Mouse (Mus musculus) heart, embryonic 15.5 days (tissue): Measurements from ENCODE around the gene Grik4. TPM values are rescaled to one million over a fixed set of nuclear protein-coding genes. Genes with fewer than 3 reads are reported as not detected.

Experiments
- ATAC-seq: fragments of 200-750 bp; cut with Nextera tagmentation; replicated peaks from 2 replicates; pipeline ENCODE4 v1.8.0; 2017; ENCODE audit warnings: low read depth, moderate TSS enrichment; ENCODE audit not compliant: insufficient number of reproducible peaks, insufficient read depth, low FRiP score
- H3K27ac ChIP-seq: fragments of 300-500 bp; sonication (generic); 2 replicates; pipeline ENCODE4 v1.5.1; 2015; ENCODE audit warnings: mild to moderate bottlenecking, inconsistent platforms
- H3K27me3 ChIP-seq: fragments of 300-500 bp; sonication (generic); 2 replicates; pipeline ENCODE4 v1.6.1; 2015; ENCODE audit warnings: inconsistent platforms
- H3K36me3 ChIP-seq: fragments of 300-500 bp; sonication (generic); 2 replicates; pipeline ENCODE4 v1.6.1; 2015; ENCODE audit warnings: mild to moderate bottlenecking, inconsistent platforms
- H3K4me1 ChIP-seq: fragments of 300-500 bp; sonication (generic); replicated peaks from 2 replicates; pipeline ENCODE4 v1.6.1; 2015; ENCODE audit warnings: inconsistent platforms
- H3K4me2 ChIP-seq: fragments of 300-500 bp; sonication (generic); 2 replicates; pipeline ENCODE4 v1.6.1; 2015; ENCODE audit warnings: inconsistent platforms, mild to moderate bottlenecking, moderate library complexity
- H3K4me3 ChIP-seq: fragments of 300-500 bp; sonication (generic); 2 replicates; pipeline ENCODE4 v1.5.1; 2015; ENCODE audit warnings: mild to moderate bottlenecking, inconsistent platforms
- H3K9ac ChIP-seq: fragments of 300-500 bp; sonication (generic); 2 replicates; pipeline ENCODE4 v1.6.1; 2015; ENCODE audit warnings: mild to moderate bottlenecking, inconsistent platforms
- H3K9me3 ChIP-seq: fragments of 300-500 bp; sonication (generic); replicated peaks from 2 replicates; pipeline ENCODE4 v1.6.1; 2016; ENCODE audit warnings: inconsistent platforms
- WGBS: fragments of 180-500 bp; shearing (Covaris S2); methylation state at CpG from one replicate; pipeline ENCODE4 v1.1.7; 2015; ENCODE audit warnings: mixed read lengths; 5-methylcytosine and 5-hydroxymethylcytosine counted together
- polyA plus RNA-seq: library from polyadenylated mRNA; unstranded; fragments of >200 nt; fragmentation: Nextera tagmentation; extraction: Ambion mirVana; gene quantifications from 2 replicates; pipeline ENCODE4 v1.2.1, GENCODE M21; 2015

The Grik4 gene
- polyA plus RNA-seq, 1 experiment from 2014 or later: 0.21 TPM

GRCm38 (mm10) chr9:42944536-42945006 is 278 bp upstream of the Grik4 start:
- H3K27me3 ChIP-seq: peaks cover 83% of the 10 kb centered on the region
- peaks cover 12% of the 10 kb centered on the region for H3K4me1 ChIP-seq
- peak overlapping the region; percentile 58 for H3K4me3 ChIP-seq
- H3K9ac ChIP-seq: peak overlapping the region; percentile 46
- H3K36me3 ChIP-seq: no peaks in the 10 kb centered on the region
- H3K27ac ChIP-seq: no peak overlapping the region
- WGBS: under 1% methylated on average over 52 of the region's 52 CpGs
- ATAC-seq: peak; percentile 86
- peak overlapping the region; percentile 99 for H3K4me2 ChIP-seq
- no peaks in the 10 kb centered on the region for H3K9me3 ChIP-seq

GRCm38 (mm10) chr9:42943057-42943529 is 1.2 kb downstream of the Grik4 start:
- peaks cover 87% of the 10 kb centered on the region for H3K27me3 ChIP-seq

DNA sequence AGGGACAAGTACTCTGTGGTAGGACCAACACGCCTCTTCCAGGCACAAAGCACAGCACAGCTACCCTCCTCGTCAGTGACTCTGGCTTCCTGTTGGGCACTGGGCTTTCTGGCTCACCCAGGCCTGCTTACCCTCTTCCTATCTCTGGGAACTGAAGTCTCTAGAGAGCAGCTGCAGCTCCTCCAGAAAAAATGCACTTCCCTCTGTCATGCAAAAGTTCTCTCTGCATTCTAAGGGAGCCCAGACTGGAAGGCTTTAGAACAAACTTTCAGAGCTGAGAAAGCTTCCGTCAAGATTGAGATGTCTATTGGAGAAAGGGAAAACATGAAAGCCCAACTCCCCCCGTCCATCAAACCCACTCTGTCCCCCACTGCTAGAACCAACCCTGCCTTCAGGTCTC is 2.1 kb downstream of the Grik4 start:
- no peak overlapping the region for H3K4me2 ChIP-seq
- no peak overlapping the region for H3K4me3 ChIP-seq
- H3K27ac ChIP-seq: no peak overlapping the region
- ATAC-seq: no peak
- H3K9me3 ChIP-seq: no peaks in the 10 kb centered on the region
- peaks cover 90% of the 10 kb centered on the region for H3K27me3 ChIP-seq
- peaks cover 12% of the 10 kb centered on the region for H3K4me1 ChIP-seq
- 58% methylated on average over 4 of the region's 4 CpGs for WGBS
- no peak overlapping the region for H3K9ac ChIP-seq
- no peaks in the 10 kb centered on the region for H3K36me3 ChIP-seq

More at GRCm38 (mm10) chr9:42943057-42943529, 1.2 kb downstream of the Grik4 start:
- no peak; the same call in 1 of the 2 replicates for ATAC-seq
- H3K4me2 ChIP-seq: peak overlapping the region; percentile 99
- 5% methylated on average over 8 of the region's 9 CpGs for WGBS
- H3K9ac ChIP-seq: no peak overlapping the region
- H3K36me3 ChIP-seq: no peaks in the 10 kb centered on the region
- H3K4me1 ChIP-seq: peaks cover 12% of the 10 kb centered on the region
- no peak overlapping the region for H3K27ac ChIP-seq
- no peaks in the 10 kb centered on the region for H3K9me3 ChIP-seq
- H3K4me3 ChIP-seq: peak overlapping the region; percentile 58

- H3K4me2 ChIP-seq: no peak overlapping the region
- peaks cover 6% of the 10 kb centered on the region for H3K4me1 ChIP-seq
- no peaks in the 10 kb centered on the region for H3K36me3 ChIP-seq
- WGBS: 40% methylated on average over 7 of the region's 7 CpGs
- H3K27ac ChIP-seq: no peak overlapping the region
- H3K9me3 ChIP-seq: no peaks in the 10 kb centered on the region
- H3K9ac ChIP-seq: no peak overlapping the region
- ATAC-seq: no peak
- no peak overlapping the region for H3K4me3 ChIP-seq
- H3K27me3 ChIP-seq: peaks cover 51% of the 10 kb centered on the region
These were observed 12.1 kb downstream of the Grik4 start for GRCm38 (mm10) chr9:42932146-42932545.

DNA sequence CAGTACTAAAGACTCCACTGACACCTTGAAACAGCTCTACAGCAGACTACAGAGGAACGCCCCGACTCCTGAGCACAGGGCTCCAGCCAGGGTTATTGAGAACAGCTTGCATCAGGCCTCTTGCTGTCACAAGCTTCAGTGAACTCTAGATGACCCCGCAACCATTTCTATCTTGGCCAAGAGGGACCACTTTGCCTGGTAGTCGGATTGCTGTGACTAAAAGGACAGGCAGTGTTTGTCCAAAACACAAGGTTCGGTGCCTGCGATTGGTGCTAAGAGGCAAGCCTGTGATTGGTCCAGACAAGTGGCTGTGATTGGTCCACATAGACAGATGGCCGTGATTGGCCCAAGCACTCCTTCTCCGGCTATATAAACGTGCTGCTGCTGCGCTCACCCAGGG is 16.8 kb downstream of the Grik4 start:
- WGBS: 53% methylated on average over 10 of the region's 10 CpGs
- H3K27ac ChIP-seq: no peak overlapping the region
- peaks cover 6% of the 10 kb centered on the region for H3K4me1 ChIP-seq
- no peak overlapping the region for H3K9ac ChIP-seq
- no peak for ATAC-seq
- no peak overlapping the region for H3K4me3 ChIP-seq
- H3K9me3 ChIP-seq: no peaks in the 10 kb centered on the region
- no peak overlapping the region for H3K4me2 ChIP-seq
- H3K36me3 ChIP-seq: no peaks in the 10 kb centered on the region
- peaks cover 23% of the 10 kb centered on the region for H3K27me3 ChIP-seq

DNA sequence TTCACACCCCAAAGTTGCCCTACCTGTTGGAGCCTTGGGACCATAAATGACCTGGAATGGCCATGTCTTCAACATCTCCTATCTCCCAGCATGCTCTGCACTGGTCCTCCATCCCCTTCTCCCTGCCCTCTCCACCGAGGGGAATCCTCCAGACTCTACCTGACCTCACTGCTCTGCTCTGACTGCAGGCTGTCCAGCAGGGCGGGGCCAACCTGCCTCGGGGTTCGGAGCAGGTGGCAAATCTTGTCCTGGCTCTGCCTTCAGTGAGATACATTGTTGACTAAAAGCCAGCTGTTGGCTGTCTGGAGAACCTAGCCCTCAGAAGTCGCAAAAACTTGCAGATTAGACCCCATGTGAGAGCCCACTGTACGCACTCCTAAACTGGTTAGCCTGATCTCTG is 17.7 kb downstream of the Grik4 start:
- WGBS: 79% methylated on average over 6 of the region's 6 CpGs
- Histone ChIP-seq H3K4me2 (no peak overlapping the region), H3K9ac (no peak overlapping the region), H3K4me3 (no peak overlapping the region), H3K4me1 (peaks cover 6% of the 10 kb centered on the region), H3K27ac (no peak overlapping the region), H3K27me3 (peaks cover 14% of the 10 kb centered on the region), H3K9me3 (no peaks in the 10 kb centered on the region), H3K36me3 (no peaks in the 10 kb centered on the region)
- ATAC-seq: no peak

- Histone ChIP-seq H3K4me2 (no peak overlapping the region), H3K9ac (no peak overlapping the region), H3K9me3 (no peaks in the 10 kb centered on the region), H3K4me1 (no peaks in the 10 kb centered on the region), H3K4me3 (no peak overlapping the region), H3K27ac (no peak overlapping the region), H3K27me3 (peaks cover 6% of the 10 kb centered on the region; the same call in 1 of the 2 replicates), H3K36me3 (no peaks in the 10 kb centered on the region)
- ATAC-seq: no peak
- 68% methylated on average over 4 of the region's 4 CpGs for WGBS
These were observed 22.5 kb downstream of the Grik4 start for GRCm38 (mm10) chr9:42921830-42922229.

DNA sequence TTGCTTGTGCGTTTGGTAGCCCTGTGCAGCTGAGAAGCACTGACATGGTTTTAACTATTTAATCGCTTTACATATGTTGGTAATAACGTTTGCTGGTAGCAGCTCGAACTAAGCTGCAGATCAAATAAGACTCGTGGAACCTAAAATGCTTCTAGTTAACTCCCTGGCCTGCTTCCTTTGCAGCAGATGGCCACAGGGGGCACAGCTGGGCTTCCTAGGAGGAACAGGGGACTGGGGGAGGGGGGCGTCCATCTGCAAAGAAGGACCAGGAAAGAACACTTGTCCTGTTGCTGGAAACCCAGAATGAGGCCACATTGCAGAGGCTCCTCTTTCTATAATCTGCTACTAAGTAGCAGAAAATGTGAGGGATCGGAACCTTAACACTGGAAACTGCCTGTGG is 24.1 kb downstream of the Grik4 start:
- Histone ChIP-seq H3K4me3 (no peak overlapping the region), H3K9me3 (no peaks in the 10 kb centered on the region), H3K4me2 (no peak overlapping the region), H3K27ac (no peak overlapping the region), H3K9ac (no peak overlapping the region), H3K36me3 (no peaks in the 10 kb centered on the region), H3K4me1 (no peaks in the 10 kb centered on the region), H3K27me3 (peaks cover 6% of the 10 kb centered on the region; the same call in 1 of the 2 replicates)
- ATAC-seq: no peak
- 48% methylated on average over 7 of the region's 7 CpGs for WGBS

- Histone ChIP-seq H3K9me3 (no peaks in the 10 kb centered on the region), H3K9ac (no peak overlapping the region), H3K36me3 (no peaks in the 10 kb centered on the region), H3K4me1 (no peaks in the 10 kb centered on the region), H3K4me2 (no peak overlapping the region), H3K27me3 (peaks cover 11% of the 10 kb centered on the region; the same call in 1 of the 2 replicates), H3K4me3 (no peak overlapping the region), H3K27ac (no peak overlapping the region)
- 89% methylated on average over 7 of the region's 7 CpGs for WGBS
- ATAC-seq: no peak
These were observed 26.4 kb downstream of the Grik4 start for GRCm38 (mm10) chr9:42917911-42918310.

- Histone ChIP-seq H3K27ac (no peak overlapping the region), H3K27me3 (0 out of 2 replicates have a peak, but pooled peaks cover 5% of the 10 kb centered on the region), H3K9ac (no peak overlapping the region), H3K4me3 (no peak overlapping the region), H3K9me3 (no peaks in the 10 kb centered on the region), H3K36me3 (no peaks in the 10 kb centered on the region), H3K4me2 (no peak overlapping the region), H3K4me1 (peaks cover 6% of the 10 kb centered on the region; the same call in 1 of the 2 replicates)
- ATAC-seq: no peak
- 60% methylated on average over 2 of the region's 2 CpGs for WGBS
These were observed 31.1 kb downstream of the Grik4 start for GRCm38 (mm10) chr9:42913201-42913600.

- ATAC-seq: peak; percentile 55; the same call in 1 of the 2 replicates
- Histone ChIP-seq H3K4me1 (peaks cover 8% of the 10 kb centered on the region; the same call in 1 of the 2 replicates), H3K9ac (no peak overlapping the region), H3K36me3 (no peaks in the 10 kb centered on the region), H3K27me3 (0 out of 2 replicates have a peak, but pooled peaks cover 3% of the 10 kb centered on the region), H3K4me3 (no peak overlapping the region), H3K4me2 (no peak overlapping the region; the same call in 1 of the 2 replicates), H3K9me3 (no peaks in the 10 kb centered on the region), H3K27ac (peak overlapping the region; percentile 30; the same call in 1 of the 2 replicates)
- WGBS: 30% methylated on average over 8 of the region's 8 CpGs
These were observed 35.5 kb downstream of the Grik4 start for GRCm38 (mm10) chr9:42908657-42909313.
